Mouse (Mus musculus) olfactory bulb, adult 2 months (tissue): ENCODE results near the gene Gm20715. TPM values are rescaled to one million over a fixed set of nuclear protein-coding genes. Genes with fewer than 3 reads are reported as not detected.
A peak's percentile ranks its signal among the peaks of the same experiment; 100 is the strongest.

Source experiments
- H3K27ac ChIP-seq: fragments of 200-500 bp; 2 replicates; pipeline ENCODE4 v1.5.1; 2012; ENCODE audit warnings: low read depth, low read length; ENCODE audit not compliant: insufficient read depth
- H3K4me1 ChIP-seq: fragments of 200-500 bp; 2 replicates; pipeline ENCODE4 v1.6.1; 2012; ENCODE audit warnings: low read length; ENCODE audit not compliant: control insufficient read depth, insufficient read depth
- H3K4me3 ChIP-seq: fragments of 200-500 bp; 2 replicates; pipeline ENCODE4 v1.5.1; 2012; ENCODE audit warnings: mild to moderate bottlenecking, low read depth, low read length, moderate library complexity; ENCODE audit not compliant: insufficient read depth
- CTCF ChIP-seq: fragments of 200-500 bp; IDR thresholded peaks from 2 replicates; pipeline ENCODE4 v1.5.1; 2012; ENCODE audit warnings: low read depth, mild to moderate bottlenecking, low read length, moderate library complexity; ENCODE audit not compliant: insufficient read depth
- POLR2A ChIP-seq: fragments of 200-500 bp; IDR thresholded peaks from 2 replicates; pipeline ENCODE4 v1.6.1; 2012; ENCODE audit warnings: mild to moderate bottlenecking, low read depth, low read length, moderate library complexity; ENCODE audit not compliant: insufficient read depth
- WGBS: fragments of 180-500 bp; shearing (Covaris S2); methylation state at CpG from one replicate; pipeline ENCODE4 v1.1.7; 2018; 5-methylcytosine and 5-hydroxymethylcytosine counted together
- polyA plus RNA-seq: library from polyadenylated mRNA; stranded (reverse); fragments of >200 nt; gene quantifications from 2 replicates; pipeline ENCODE4 v1.2.4, GENCODE M21; 2012; ENCODE audit warnings: low replicate concordance; ENCODE audit not compliant: missing spikeins, insufficient read depth, insufficient read length

Gm20715 gene
- polyA plus RNA-seq, 1 experiment: not detected

DNA sequence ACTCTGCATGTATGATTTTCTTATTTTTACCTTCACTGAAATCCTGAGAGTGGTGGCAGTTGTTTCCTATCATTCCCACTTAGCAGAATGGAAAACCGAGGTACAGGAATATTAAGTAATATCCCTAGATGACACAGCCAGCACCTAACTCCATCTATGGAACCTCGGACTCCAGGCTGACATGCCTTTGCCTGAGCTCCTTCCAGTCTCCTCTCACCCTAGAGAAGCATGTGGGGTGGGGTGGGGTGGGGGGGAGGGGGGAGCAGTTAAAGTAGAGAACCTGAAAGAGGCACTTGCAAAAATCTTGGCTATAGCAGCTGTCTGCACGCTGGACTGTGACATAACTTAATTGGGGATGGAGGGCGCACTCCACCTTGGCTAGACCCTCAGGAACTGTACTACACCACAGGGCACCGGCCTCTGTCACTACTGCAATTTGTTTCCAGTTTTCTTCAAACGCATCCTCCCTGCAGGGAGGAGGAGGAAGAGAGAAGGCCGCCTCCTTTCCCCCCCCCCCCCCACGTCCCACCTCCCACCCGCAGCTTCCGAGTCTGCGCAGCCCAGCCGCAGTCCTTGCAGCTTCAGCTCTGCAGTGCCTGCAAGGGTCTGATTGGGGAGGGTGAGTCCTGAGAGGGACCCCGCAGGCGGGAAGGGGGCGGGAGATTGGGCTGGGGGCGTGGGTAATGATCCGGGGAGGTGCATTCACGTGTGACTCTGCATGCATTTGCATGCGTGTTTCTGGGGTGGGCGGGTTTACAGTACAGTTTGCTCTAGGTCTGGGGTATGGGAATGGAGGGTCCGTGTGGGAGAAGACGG is 4.8 kb downstream of the Gm20715 start:
- Histone ChIP-seq H3K4me1 (peaks cover 4% of the 10 kb centered on the region; the same call in 1 of the 2 replicates), H3K27ac (no peak overlapping the region), H3K4me3 (peak overlapping the region; percentile 55)
- TF ChIP-seq POLR2A (no peak), CTCF (no peak)
- 3% methylated on average over 22 of the region's 22 CpGs for WGBS

GRCm38 (mm10) chr7:6415442-6415787 is 5.3 kb downstream of the Gm20715 start:
- H3K27ac ChIP-seq: no peak overlapping the region
- peak overlapping the region; percentile 55 for H3K4me3 ChIP-seq
- 8% methylated on average over 8 of the region's 8 CpGs for WGBS
- no peak for TF ChIP-seq CTCF
- no peak for TF ChIP-seq POLR2A
- H3K4me1 ChIP-seq: peaks cover 4% of the 10 kb centered on the region

GRCm38 (mm10) chr7:6419894-6420293 is 9.8 kb downstream of the Gm20715 start:
- Histone ChIP-seq H3K27ac (no peak overlapping the region), H3K4me1 (peaks cover 4% of the 10 kb centered on the region), H3K4me3 (no peak overlapping the region)
- WGBS: 44% methylated on average over 6 of the region's 6 CpGs
- TF ChIP-seq POLR2A (no peak), CTCF (no peak)

GRCm38 (mm10) chr7:6429381-6429780 is 19.3 kb downstream of the Gm20715 start:
- 83% methylated on average over 3 of the region's 3 CpGs for WGBS

DNA sequence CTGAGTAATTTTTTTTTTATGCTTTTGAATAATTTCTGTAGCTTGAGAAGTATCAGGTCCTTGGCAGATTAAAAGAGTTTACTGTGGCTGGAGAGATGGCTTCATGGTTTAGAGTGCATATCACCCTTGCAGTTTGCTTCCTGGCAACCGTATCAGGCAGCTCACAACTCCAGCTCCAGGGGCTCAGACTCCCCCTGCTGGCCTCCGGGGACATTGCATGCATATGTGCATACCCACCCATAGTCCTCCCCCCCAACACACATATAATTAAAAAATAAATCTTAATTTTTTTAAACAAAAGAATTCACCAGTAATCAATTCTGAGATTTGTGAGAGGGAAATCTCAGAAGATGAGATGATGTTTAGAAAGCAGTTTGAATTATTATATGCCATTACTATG is 20.3 kb downstream of the Gm20715 start:
- H3K27ac ChIP-seq: no peak overlapping the region
- H3K4me3 ChIP-seq: no peak overlapping the region
- TF ChIP-seq CTCF (peak; percentile 30; the same call in 1 of the 2 replicates), POLR2A (no peak)
- H3K4me1 ChIP-seq: peaks cover under 1% of the 10 kb centered on the region; the same call in 1 of the 2 replicates
- 34% methylated on average over 2 of the region's 2 CpGs for WGBS

More at GRCm38 (mm10) chr7:6429381-6429780, 19.3 kb downstream of the Gm20715 start:
- no peak for TF ChIP-seq POLR2A
- no peak for TF ChIP-seq CTCF
- Histone ChIP-seq H3K4me1 (no peaks in the 10 kb centered on the region), H3K4me3 (no peak overlapping the region), H3K27ac (no peak overlapping the region)

DNA sequence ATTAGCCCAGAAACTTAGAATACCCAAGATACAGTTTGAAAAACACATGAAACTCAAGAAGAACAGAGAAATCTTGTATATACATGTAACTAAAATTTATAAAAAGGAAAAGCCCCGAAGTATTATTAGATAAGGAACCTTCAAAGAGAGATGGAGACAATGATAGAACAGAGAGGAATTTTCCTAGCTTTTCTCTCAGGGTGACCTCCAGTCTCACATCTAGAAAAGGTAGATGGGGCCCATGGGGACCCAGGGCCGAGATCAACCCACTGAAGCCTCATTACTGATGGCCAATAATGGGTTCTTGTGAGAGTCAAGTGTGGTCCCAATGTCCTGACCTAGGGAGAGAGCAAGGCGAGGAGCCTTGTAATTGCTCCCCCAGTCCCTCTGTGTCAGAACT is 28.3 kb downstream of the Gm20715 start, which contains the start of gene Olfr1344:
Gene Olfr1344 (plus strand): TSS at position 301 of the 400 bp plus-strand sequence.
- WGBS: 78% methylated on average over 3 of the region's 3 CpGs

GRCm38 (mm10) chr7:6441173-6441572 is 31.1 kb downstream of the Gm20715 start:
- 61% methylated on average over 2 of the region's 2 CpGs for WGBS

More for the DNA sequence above, 28.3 kb downstream of the Gm20715 start, which contains the start of gene Olfr1344:
- H3K27ac ChIP-seq: no peak within 1 kb of the TSS
- peaks cover 3% of the 10 kb centered on the region; the same call in 1 of the 2 replicates for H3K4me1 ChIP-seq
- H3K4me3 ChIP-seq: no peak within 1 kb of the TSS
- TF ChIP-seq POLR2A (no peak), CTCF (no peak)

GRCm38 (mm10) chr7:6447771-6448170 is 37.7 kb downstream of the Gm20715 start:
- H3K27ac ChIP-seq: no peak overlapping the region
- no peak overlapping the region for H3K4me3 ChIP-seq
- WGBS: 84% methylated on average over 5 of the region's 5 CpGs
- H3K4me1 ChIP-seq: no peaks in the 10 kb centered on the region
- no peak for TF ChIP-seq POLR2A
- TF ChIP-seq CTCF: no peak

More at GRCm38 (mm10) chr7:6441173-6441572, 31.1 kb downstream of the Gm20715 start:
- no peak overlapping the region for H3K27ac ChIP-seq
- TF ChIP-seq CTCF (no peak), POLR2A (no peak)
- no peaks in the 10 kb centered on the region for H3K4me1 ChIP-seq
- no peak overlapping the region for H3K4me3 ChIP-seq

DNA sequence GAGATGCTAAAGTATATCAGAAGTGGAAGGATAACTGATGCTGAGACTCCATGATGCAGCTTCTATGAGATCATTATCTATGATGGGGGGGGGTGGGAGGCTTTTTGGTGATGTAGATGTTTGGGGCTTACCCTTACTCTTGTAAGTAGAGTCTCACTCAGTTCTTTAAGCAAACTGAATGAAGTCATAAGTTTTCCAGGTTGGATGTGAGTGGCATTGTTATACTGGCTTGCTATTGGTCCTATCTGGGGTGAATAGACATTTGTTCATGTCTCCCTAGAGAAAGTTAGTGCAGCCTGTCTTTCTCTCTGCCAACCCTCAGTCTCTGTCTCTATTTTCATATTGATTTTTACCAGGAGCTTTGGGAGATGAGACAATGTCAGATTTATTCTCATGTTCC is 45.8 kb downstream of the Gm20715 start, which contains the start of gene Olfr1336:
Gene Olfr1336 (plus strand): TSS at position 301 of the 400 bp plus-strand sequence.
- TF ChIP-seq POLR2A (no peak), CTCF (no peak)
- H3K27ac ChIP-seq: no peak within 1 kb of the TSS
- H3K4me1 ChIP-seq: no peaks in the 10 kb centered on the region
- no peak within 1 kb of the TSS for H3K4me3 ChIP-seq
